Mouse (Mus musculus) splenic B cell, adult 2 months (primary cell): Measurements from ENCODE around the gene Dus1l.
"Not testable (repeated sequence)": the region's sequence is repeated elsewhere in the genome, so short reads cannot be mapped to it uniquely, and the experiment has no call there.

ENCODE experiments used
- DNase-seq: peaks from one replicate; pipeline ENCODE4 v3.0.0-alpha.2; 2011; ENCODE audit warnings: low read depth, low spot score
- H3K27me3 ChIP-seq: 2 replicates; pipeline ENCODE4 v1.6.1; 2012; ENCODE audit warnings: mild to moderate bottlenecking, low read length, moderate library complexity, mixed read lengths; ENCODE audit not compliant: control insufficient read depth, poor library complexity, insufficient read depth, severe bottlenecking
- H3K36me3 ChIP-seq: 2 replicates; pipeline ENCODE4 v1.6.1; 2012; ENCODE audit warnings: mild to moderate bottlenecking, low read length, moderate library complexity, mixed read lengths; ENCODE audit not compliant: control insufficient read depth, poor library complexity, insufficient read depth, severe bottlenecking

The Dus1l gene

DNA sequence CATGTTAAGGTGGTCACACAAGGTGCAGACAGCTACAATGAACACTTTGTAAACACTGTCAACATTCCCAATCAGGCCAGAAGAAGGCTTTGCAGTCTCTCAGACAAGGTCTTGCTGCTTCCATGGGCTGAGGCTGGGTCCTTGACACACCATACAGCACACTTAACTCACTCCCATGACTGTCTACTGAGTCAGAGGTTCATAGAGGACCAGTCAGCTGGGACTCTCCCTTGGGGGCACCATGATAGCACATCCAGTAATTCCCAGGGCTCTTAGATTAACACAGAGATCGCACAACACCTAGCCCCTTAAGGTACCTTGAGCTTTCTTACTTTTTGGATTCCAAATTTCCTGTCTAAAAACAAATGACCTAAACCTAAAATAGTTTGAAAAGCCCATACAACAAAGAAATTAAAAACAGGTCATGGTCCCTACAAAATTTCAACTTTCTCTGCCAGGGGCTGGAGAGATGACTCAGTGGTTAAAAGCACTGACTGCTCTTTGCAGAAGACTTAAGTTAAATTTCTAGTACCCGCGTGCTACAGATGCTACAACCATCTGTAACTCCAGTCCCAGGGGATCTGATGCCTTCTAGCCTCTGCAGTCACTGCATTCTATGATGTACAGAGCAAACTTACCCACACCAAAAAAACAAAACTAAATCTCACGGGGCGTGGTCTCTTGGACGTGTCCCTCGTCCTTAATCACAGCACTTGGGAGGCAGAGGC lies 22.6 kb downstream of the Dus1l start:
- H3K27me3 ChIP-seq = no peaks in the 10 kb centered on the region
- DNase-seq = no peak
- H3K36me3 ChIP-seq = no peaks in the 10 kb centered on the region

GRCm38 (mm10) chr11:120772749-120773148 lies 23.5 kb downstream of the Dus1l start:
- DNase-seq = no peak
- H3K27me3 ChIP-seq = no peaks in the 10 kb centered on the region

DNA sequence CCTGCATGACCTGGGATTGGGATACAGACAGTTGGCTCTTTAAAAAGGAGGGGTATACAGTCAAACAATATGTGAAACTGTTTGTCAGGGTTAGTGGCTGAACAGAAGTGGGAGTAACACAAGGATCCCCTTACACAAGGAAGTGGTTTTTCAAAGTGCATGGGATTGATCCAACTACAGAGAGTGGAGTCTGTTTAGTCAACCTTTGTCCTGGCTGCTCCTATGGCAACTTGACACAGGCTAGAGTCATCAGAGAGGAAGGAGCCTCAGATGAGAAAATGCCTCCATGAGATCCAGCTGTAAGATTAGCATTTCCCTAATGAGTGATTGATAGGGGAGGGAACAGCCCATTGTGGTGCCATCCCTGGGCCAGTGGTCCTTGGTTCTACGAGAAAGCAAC lies 28.0 kb downstream of the Dus1l start:
- H3K27me3 ChIP-seq = no peaks in the 10 kb centered on the region
- H3K36me3 ChIP-seq = no peaks in the 10 kb centered on the region
- no peak for DNase-seq

More at GRCm38 (mm10) chr11:120772749-120773148, 23.5 kb downstream of the Dus1l start:
- H3K36me3 ChIP-seq = no peaks in the 10 kb centered on the region

DNA sequence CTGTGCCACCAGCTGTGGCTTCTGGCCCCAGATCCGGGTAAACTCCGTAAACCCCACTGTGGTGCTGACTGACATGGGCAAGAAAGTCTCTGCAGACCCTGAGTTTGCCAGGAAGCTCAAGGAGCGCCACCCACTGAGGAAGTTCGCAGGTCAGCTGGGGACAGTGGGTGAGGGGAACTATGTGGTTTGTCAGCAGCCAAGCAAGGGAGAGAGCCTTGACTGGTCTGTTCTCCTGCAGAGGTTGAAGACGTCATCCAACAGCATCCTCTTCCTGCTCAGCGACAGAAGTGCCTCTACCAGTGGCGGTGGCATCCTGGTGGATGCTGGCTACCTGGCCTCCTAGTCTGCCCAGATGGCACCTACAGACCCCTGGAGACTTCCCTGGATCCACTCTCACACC lies 29.2 kb downstream of the Dus1l start:
- H3K27me3 ChIP-seq, DNase-seq, H3K36me3 ChIP-seq: not testable (repeated sequence)

GRCm38 (mm10) chr11:120763121-120763999 lies 32.8 kb downstream of the Dus1l start:
- DNase-seq, H3K27me3 ChIP-seq, H3K36me3 ChIP-seq: not testable (repeated sequence)

- H3K27me3 ChIP-seq, H3K36me3 ChIP-seq, DNase-seq: not testable (repeated sequence)
Observed at GRCm38 (mm10) chr11:120762672-120763041, 33.5 kb downstream of the Dus1l start, which contains the start of gene Hmga1b. TSS of gene Hmga1b (plus strand) at chr11:120762794.

GRCm38 (mm10) chr11:120761811-120762671 lies 34.2 kb downstream of the Dus1l start:
- Histone ChIP-seq H3K36me3 (no peaks in the 10 kb centered on the region), H3K27me3 (no peaks in the 10 kb centered on the region)
- no peak for DNase-seq

GRCm38 (mm10) chr11:120760236-120760635 lies 36.0 kb downstream of the Dus1l start:
- no peak for DNase-seq
- H3K27me3 ChIP-seq = no peaks in the 10 kb centered on the region

DNA sequence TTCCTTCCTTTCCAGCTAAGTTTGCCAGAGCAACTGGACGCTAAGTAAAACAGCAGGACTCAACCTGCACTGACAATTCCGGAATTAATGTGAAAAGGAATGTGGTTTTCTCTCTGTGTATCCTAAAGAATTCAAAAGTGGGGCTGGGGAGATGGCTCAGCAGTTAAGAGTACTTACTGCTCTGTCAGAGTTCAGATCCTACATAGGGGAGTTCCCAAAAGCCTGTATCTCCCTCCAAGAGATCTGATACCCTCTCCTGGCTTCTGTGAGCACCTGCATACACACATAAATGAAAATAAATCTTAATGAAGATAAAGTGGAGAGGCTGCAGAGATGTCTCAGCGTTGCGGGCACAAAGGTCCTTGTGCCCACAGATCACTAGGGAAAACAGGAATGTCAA lies 44.6 kb downstream of the Dus1l start:
- Histone ChIP-seq H3K36me3 (no peaks in the 10 kb centered on the region), H3K27me3 (no peaks in the 10 kb centered on the region)
- no peak for DNase-seq

More at GRCm38 (mm10) chr11:120760236-120760635, 36.0 kb downstream of the Dus1l start:
- no peaks in the 10 kb centered on the region for H3K36me3 ChIP-seq

GRCm38 (mm10) chr11:120749430-120749829 lies 46.8 kb downstream of the Dus1l start:
- H3K27me3 ChIP-seq = no peaks in the 10 kb centered on the region
- peak; percentile 76 for DNase-seq
- H3K36me3 ChIP-seq = no peaks in the 10 kb centered on the region

DNA sequence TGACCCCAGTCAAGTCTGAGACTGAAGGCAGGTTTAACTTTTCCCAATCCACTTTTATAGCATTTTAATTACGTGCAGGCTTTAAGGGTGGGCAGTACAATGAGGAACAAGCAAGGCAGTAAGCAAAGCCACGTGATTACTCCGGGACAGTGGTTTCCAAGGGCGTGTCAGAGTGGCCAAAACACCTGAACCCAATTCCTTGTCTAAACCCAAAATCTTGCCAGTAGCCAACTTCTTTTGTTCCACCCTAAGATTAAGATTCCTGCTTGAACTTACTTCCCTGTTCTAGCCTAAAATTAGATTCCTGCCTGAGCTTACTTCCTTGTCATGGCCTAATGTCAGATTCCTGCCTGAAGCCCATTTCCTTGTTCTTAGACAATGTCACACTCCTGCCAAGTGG lies 48.2 kb downstream of the Dus1l start:
- no peaks in the 10 kb centered on the region for H3K36me3 ChIP-seq
- no peak for DNase-seq
- H3K27me3 ChIP-seq = no peaks in the 10 kb centered on the region

GRCm38 (mm10) chr11:120744121-120744701 lies 52.0 kb downstream of the Dus1l start:
- H3K27me3 ChIP-seq = no peaks in the 10 kb centered on the region
- DNase-seq = no peak
- no peaks in the 10 kb centered on the region for H3K36me3 ChIP-seq

DNA sequence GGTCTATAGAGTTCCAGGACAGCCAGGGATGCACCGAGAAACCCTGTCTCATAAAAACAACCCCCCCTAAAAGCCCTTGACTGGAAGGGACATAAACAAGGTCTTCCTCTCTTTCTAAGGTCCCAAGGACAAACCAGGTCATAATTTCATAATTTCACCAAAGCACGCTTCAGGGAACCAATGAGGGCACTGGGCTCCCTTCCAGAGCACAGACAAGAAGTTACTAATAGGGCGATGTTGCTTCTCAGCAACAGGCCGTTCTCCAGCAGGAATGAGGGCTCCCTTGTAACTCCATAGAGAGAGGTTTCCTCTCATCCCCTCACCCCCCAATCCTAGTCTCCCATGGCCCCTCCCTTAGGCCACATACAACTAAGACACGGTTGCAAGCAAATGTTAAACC lies 55.2 kb downstream of the Dus1l start:
- no peak for DNase-seq
- Histone ChIP-seq H3K36me3 (no peaks in the 10 kb centered on the region), H3K27me3 (no peaks in the 10 kb centered on the region)
